Mouse (Mus musculus) retina, embryonic 14.5 days (tissue): ENCODE measurements at regions not wholly inside any gene's neighbourhood (a gene's known extent, or its start where the extent isn't known, plus 50 kb on each side); places are given as distances from the start of the nearest gene placed in this dataset.

Source experiments
- DNase-seq: peaks from one replicate; pipeline ENCODE4 v3.0.0-alpha.2; 2015; ENCODE audit warnings: low spot score

GRCm38 (mm10) chr12:14930702-14931101 is 778.8 kb upstream of the Fam84a start:
- DNase-seq, result no peak

GRCm38 (mm10) chr12:14927580-14927979 is 775.7 kb upstream of the Fam84a start:
- DNase-seq, result no peak

DNA sequence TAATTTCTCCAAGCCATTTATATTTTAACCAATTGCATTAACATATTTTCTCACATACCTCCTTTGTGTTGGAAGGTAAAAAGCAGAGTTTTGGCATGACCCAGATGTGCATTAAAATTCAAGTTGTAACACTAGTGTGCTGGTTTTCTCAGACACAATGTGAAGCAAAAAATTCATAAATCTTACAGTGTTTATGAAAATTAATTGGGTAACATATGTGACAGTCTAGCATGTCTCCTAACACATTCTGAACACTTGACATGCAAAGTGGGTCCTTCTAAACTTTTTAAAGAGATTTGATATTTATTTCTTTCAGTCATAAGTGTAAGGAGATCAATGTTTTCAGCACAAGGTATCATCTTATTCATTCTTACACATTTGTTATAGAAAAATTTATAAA is 771.9 kb upstream of the Fam84a start:
- no peak for DNase-seq

GRCm38 (mm10) chr12:14911931-14912330 is 760.1 kb upstream of the Fam84a start:
- no peak for DNase-seq

- DNase-seq, result peak; percentile 73
Measured at GRCm38 (mm10) chr12:14883136-14883535, 731.3 kb upstream of the Fam84a start.

GRCm38 (mm10) chr12:14880458-14880857 is 728.6 kb upstream of the Fam84a start:
- DNase-seq, result no peak

GRCm38 (mm10) chr12:14875290-14875689 is 723.4 kb upstream of the Fam84a start:
- no peak for DNase-seq

DNA sequence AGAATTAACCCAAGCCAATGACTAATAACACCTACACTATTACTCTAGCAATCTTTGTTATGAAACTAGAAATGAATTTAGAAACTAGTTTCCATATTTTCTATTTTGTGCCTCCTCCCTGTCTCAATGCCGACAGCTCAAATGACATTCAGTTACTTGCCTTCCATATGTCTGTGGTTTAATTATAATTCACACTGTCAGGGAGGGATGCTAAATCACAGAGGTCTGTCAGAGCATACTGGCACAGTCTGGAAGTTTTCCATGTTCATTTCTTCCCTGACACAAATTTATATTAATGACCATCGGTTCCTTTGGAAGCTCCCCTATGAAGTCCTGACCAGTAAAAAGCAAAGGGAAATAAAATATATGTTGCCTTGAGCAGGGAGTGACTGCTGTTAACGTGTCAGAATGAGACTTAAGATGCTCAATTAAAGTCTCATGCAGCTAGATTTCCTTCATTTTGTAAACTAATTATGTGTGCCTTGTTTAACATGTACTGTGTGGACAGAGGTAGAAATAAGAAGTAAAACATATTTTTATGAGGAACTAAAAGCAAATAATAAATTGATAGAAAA is 719.6 kb upstream of the Fam84a start:
- no peak for DNase-seq

DNA sequence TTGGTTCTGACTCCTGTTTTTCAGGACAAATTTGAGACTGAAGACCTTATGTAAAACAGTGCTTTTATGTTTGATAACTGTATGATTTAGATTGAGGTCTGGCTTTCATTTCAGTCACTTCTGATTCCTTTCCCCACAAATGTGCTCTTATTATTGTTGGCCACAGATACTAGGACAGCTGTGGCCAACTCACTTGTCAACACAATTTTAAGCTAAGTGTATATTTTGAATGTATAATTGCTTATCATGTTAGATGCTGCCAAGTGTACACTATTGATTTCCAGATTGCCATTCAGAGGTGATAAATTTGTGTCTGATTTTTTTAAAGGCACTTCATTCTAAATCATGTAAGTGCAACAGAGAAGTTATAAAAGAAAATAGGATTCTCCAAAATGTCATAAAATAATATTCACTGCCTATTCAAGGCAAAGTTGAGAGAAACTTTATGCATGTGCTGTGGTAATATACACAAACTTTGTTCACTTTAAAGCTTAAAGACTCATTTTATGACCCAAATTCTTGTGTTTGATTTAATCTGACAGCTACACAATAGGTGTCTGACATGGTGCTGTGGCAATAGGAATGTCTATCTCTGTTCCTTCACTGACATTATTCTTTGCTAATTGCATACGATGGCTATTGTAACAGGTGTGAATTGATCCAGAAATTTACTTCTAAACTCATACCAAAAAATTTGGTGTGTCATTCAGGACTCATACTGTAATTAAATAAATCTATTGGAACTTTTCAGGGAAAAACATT is 708.1 kb upstream of the Fam84a start:
- DNase-seq, result peak; percentile 71

GRCm38 (mm10) chr12:14859057-14859456 is 707.2 kb upstream of the Fam84a start:
- peak; percentile 15 for DNase-seq

DNA sequence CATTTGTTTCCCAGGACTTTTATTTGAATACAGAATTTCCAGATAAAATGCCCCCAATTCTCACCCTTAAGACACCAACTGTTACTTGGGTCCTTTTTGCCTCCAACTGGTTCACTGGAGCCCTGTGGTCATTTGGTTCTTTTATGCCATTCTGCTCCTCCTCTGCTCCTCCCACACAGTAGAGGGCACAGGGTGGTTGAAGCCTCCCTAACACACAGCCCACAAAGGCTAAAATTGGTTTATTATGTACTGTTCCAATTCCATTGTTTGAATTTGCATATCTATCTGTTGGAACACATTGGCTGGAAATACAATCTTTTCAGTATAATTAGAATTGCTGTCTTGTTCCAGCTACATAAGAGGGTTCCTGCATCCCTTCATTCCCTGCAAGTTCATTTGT is 683.7 kb upstream of the Fam84a start:
- no peak for DNase-seq
